Mouse (Mus musculus) G1E (cell line): ENCODE results near the gene Arsk.

Source experiments
- CTCF ChIP-seq: IDR thresholded peaks from 2 replicates; pipeline ENCODE4 v1.5.1; 2012; ENCODE audit warnings: low read depth, low read length, inconsistent platforms, mixed read lengths
- GATA1 ChIP-seq: IDR thresholded peaks from 2 replicates; pipeline ENCODE4 v1.6.1; 2012; ENCODE audit warnings: borderline replicate concordance, low read length, inconsistent platforms, mixed read lengths
- GATA2 ChIP-seq: IDR thresholded peaks from 2 replicates; pipeline ENCODE4 v1.6.1; 2012; ENCODE audit warnings: low read depth, low read length, inconsistent platforms, borderline replicate concordance
- POLR2AphosphoS5 ChIP-seq: IDR thresholded peaks from 2 replicates; pipeline ENCODE4 v1.6.1; 2012; ENCODE audit warnings: low read depth, low read length, inconsistent platforms; ENCODE audit not compliant: insufficient replicate concordance
- TAL1 ChIP-seq: conservative IDR thresholded peaks from 2 replicates; pipeline ENCODE4 v1.6.1; 2012; ENCODE audit warnings: low read depth, low read length, inconsistent platforms, mixed read lengths

DNA sequence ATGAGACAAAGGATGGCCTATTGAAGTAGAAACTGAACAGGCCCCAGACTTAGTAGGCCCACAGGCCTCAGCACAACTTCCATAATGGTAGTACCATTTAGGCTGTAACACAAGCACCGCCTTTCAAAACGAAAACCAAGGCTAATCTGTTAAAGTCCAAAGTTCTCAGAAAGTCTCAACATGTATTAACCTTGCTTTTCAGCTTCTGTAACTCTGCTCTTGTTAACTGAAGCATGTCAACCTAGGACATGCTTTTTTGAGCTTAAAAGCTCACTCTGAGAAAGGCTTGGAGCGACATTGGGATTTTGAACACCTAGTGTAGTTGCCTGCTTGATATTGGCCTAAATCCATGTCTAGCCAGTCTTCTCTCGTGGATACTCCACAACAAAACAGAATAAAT is 38.9 kb downstream of the Arsk start:
- TF ChIP-seq GATA1 (no peak), CTCF (no peak), TAL1 (no peak), POLR2AphosphoS5 (no peak), GATA2 (no peak)
